Mouse (Mus musculus) layer of hippocampus, adult 8-10 months (tissue): ENCODE results near the gene Fat1. TPM values are rescaled to one million over a fixed set of nuclear protein-coding genes. Genes with fewer than 3 reads are reported as not detected.
"Not testable (repeated sequence)": the region's sequence is repeated elsewhere in the genome, so short reads cannot be mapped to it uniquely, and the experiment has no call there.

ENCODE experiments used
- DNase-seq, 2 experiments: peaks; one replicate each; pipeline ENCODE4 v3.0.0; 2022; ENCODE audit warnings: low spot score in 2 of 2
- total RNA-seq, 4 experiments: library from RNA; stranded (reverse); gene quantifications; 2 replicates each; pipeline ENCODE4 v1.2.4; 2022

Gene Fat1
- total RNA-seq, 4 experiments from 2014 or later = 23.0 to 24.5 (median 24.4) TPM

- no peak for DNase-seq
These were observed 129.1 kb downstream of the Fat1 start for GRCm38 (mm10) chr8:45064197-45064869.

- DNase-seq = not testable (repeated sequence)
These were observed 130.1 kb downstream of the Fat1 start for GRCm38 (mm10) chr8:45065391-45065790.

GRCm38 (mm10) chr8:45068759-45069386 lies 133.6 kb downstream of the Fat1 start, which contains the start of gene Mtnr1a:
Gene Mtnr1a (plus strand): TSS chr8:45069137.
- peak; percentile 69 to 88 for DNase-seq

GRCm38 (mm10) chr8:45070949-45071348 lies 135.7 kb downstream of the Fat1 start:
- no peak for DNase-seq

- no peak for DNase-seq
These were observed 145.6 kb downstream of the Fat1 start for GRCm38 (mm10) chr8:45080850-45081249.

GRCm38 (mm10) chr8:45093599-45093998 lies 158.4 kb downstream of the Fat1 start:
- DNase-seq = no peak

Other genes with a start within 250 kb of the Fat1 start
- not detected for gene Mtnr1a, start 133.7 kb downstream of the Fat1 start, total RNA-seq